Mouse (Mus musculus) CD4-positive, CD25-positive, alpha-beta regulatory T cell (primary cell): ENCODE results near the gene Krt1. TPM values are rescaled to one million over a fixed set of nuclear protein-coding genes. Genes with fewer than 3 reads are reported as not detected.

Source experiments
- polyA plus RNA-seq: library from polyadenylated mRNA; unstranded; fragments of 100-300 nt; shearing (Covaris generic); gene quantifications from one replicate; pipeline ENCODE4 v1.2.1, GENCODE M21; 2017

Gene Krt1
- polyA plus RNA-seq = 0.34 TPM

DNA sequence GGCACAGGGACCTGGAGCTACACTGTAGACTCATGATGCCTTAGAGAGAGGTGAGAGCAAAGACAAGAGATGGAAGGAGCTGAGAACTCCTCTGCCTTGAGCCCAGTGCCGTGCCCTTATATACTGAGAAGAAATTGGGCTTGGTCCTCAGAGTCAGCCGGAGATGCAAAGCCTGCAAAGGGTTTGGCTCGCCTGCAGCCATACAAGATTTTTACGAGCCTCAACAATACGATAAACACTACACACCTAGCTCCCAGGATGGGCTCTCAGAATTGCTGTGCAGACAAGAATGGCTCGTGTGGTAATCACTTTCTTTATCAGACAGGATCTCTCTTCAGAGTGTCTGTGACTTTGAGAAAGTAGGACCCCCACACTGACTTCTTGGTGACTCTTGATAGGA lies at the start of gene Krt1:
Krt1 (minus strand) TSS at position 101 of the 400 bp plus-strand sequence.

GRCm38 (mm10) chr15:101892820-101893219 lies 42.2 kb upstream of the Krt1 start, which contains the start of gene Krt76:
TSS of gene Krt76 (minus strand) at chr15:101892920.

GRCm38 (mm10) chr15:101869431-101869830 lies 18.8 kb upstream of the Krt1 start, which contains the start of gene Krt77:
TSS of gene Krt77 (minus strand) at chr15:101869705.

DNA sequence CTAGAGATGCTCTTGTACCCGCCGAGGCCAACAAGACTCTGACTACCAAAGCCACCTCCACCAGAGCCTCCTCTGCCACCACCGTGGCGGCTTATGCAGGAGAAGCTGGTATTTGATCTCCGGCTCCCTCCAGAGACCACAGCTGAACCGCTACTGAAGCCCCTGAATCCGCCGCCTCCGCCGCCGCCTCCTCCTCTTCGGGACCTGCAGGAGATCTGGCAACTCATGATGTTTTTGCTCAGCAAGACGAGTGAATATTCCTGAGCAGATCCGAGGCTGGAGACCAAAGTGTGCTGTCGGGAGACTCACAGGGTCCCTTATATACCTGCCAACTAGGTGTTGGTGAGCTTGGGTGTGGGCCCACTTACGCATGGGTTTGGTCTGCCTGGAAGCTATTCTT lies 32.7 kb downstream of the Krt1 start, which contains the start of gene Krt2:
Krt2 (minus strand) TSS at position 295 of the 400 bp plus-strand sequence.

GRCm38 (mm10) chr15:101802296-101802835 lies 48.2 kb downstream of the Krt1 start, which contains the start of gene Krt73:
TSS of gene Krt73 (minus strand) at chr15:101802346.

Other genes starting within 250 kb of the Krt1 start
- gene Gm5414, start 222.6 kb downstream of the Krt1 start, polyA plus RNA-seq = not detected
- gene Gm5478, start 203.4 kb downstream of the Krt1 start, polyA plus RNA-seq = not detected
- gene Krt6b, start 170.5 kb downstream of the Krt1 start, polyA plus RNA-seq = not detected
- not detected for gene Krt6a, start 156.5 kb downstream of the Krt1 start, polyA plus RNA-seq
- not detected for gene Krt5, start 137.9 kb downstream of the Krt1 start, polyA plus RNA-seq
- not detected for gene Krt71, start 107.7 kb downstream of the Krt1 start, polyA plus RNA-seq
- gene Krt72, start 64.3 kb downstream of the Krt1 start, polyA plus RNA-seq = not detected
- gene Krt73, start 48.4 kb downstream of the Krt1 start, polyA plus RNA-seq = not detected
- gene Krt2, start 32.6 kb downstream of the Krt1 start, polyA plus RNA-seq = not detected
- 0.10 TPM for gene Krt77, start 18.9 kb upstream of the Krt1 start, polyA plus RNA-seq
- not detected for gene Krt76, start 42.1 kb upstream of the Krt1 start, polyA plus RNA-seq
- gene Krt4, start 73.9 kb upstream of the Krt1 start, polyA plus RNA-seq = not detected
- gene Krt79, start 89.5 kb upstream of the Krt1 start, polyA plus RNA-seq = 0.28 TPM
- gene Krt78, start 103.5 kb upstream of the Krt1 start, polyA plus RNA-seq = not detected
- 0.12 TPM for gene Krt8, start 153.7 kb upstream of the Krt1 start, polyA plus RNA-seq
- 1.0 TPM for gene Krt18, start 177.4 kb upstream of the Krt1 start, polyA plus RNA-seq
- gene Eif4b, start 223.0 kb upstream of the Krt1 start, polyA plus RNA-seq = 102 TPM
- gene Tns2, start 249.6 kb upstream of the Krt1 start, polyA plus RNA-seq = 1.5 TPM